Mouse (Mus musculus) C2C12 (cell line): ENCODE data around the gene C130060K24Rik. TPM values are rescaled to one million over a fixed set of nuclear protein-coding genes. Genes with fewer than 3 reads are reported as not detected.

Experiments
- H3K27me3 ChIP-seq: one replicate; pipeline ENCODE4 v1.6.1; 2011; ENCODE audit not compliant: control insufficient read depth, insufficient read depth, insufficient read length
- H3K36me3 ChIP-seq: one replicate; pipeline ENCODE4 v1.6.1; 2011; ENCODE audit not compliant: control insufficient read depth, insufficient read depth
- H3K4me3 ChIP-seq: one replicate; pipeline ENCODE4 v1.5.1; 2011; ENCODE audit warnings: mild to moderate bottlenecking, control low read depth; ENCODE audit not compliant: poor library complexity, insufficient read depth, severe bottlenecking
- H3K79me2 ChIP-seq: one replicate; pipeline ENCODE4 v1.6.1; 2011; ENCODE audit not compliant: control insufficient read depth, insufficient read depth
- H3K79me3 ChIP-seq: one replicate; pipeline ENCODE4 v1.6.1; 2011; ENCODE audit warnings: low read depth, control low read depth
- H3ac ChIP-seq: one replicate; pipeline ENCODE3; 2011; ENCODE audit warnings: low read depth; ENCODE audit not compliant: control insufficient read depth, insufficient read length
- CEBPB ChIP-seq: IDR thresholded peaks from one replicate; pipeline ENCODE4 v1.6.1; 2011; ENCODE audit warnings: low read depth, mild to moderate bottlenecking, control low read depth, moderate library complexity
- CTCF ChIP-seq: IDR thresholded peaks from one replicate; pipeline ENCODE4 v1.5.1; 2011; ENCODE audit not compliant: control insufficient read depth, insufficient read depth, insufficient read length
- FOSL1 ChIP-seq: IDR thresholded peaks from one replicate; pipeline ENCODE4 v1.8.0; 2011; ENCODE audit warnings: mild to moderate bottlenecking, low read length; ENCODE audit not compliant: poor library complexity, insufficient read depth, severe bottlenecking
- MAX ChIP-seq: IDR thresholded peaks from one replicate; pipeline ENCODE4 v1.6.1; 2011; ENCODE audit warnings: mild to moderate bottlenecking, control low read depth
- MYOD1 ChIP-seq: IDR thresholded peaks from one replicate; pipeline ENCODE4 v1.6.1; 2011; ENCODE audit warnings: low read depth; ENCODE audit not compliant: control insufficient read depth, insufficient read length
- MYOG ChIP-seq: IDR thresholded peaks from one replicate; pipeline ENCODE4 v1.6.1; 2011; ENCODE audit not compliant: control insufficient read depth, insufficient read length; ENCODE audit errors: extremely low read depth
- USF1 ChIP-seq: IDR thresholded peaks from one replicate; pipeline ENCODE4 v1.6.1; 2011; ENCODE audit warnings: low read depth, mild to moderate bottlenecking, control low read depth, moderate library complexity
- polyA plus RNA-seq: library from polyadenylated mRNA; unstranded; fragments of >200 nt; fragmentation: generic; extraction: Trizol; gene quantifications from one replicate; pipeline ENCODE4 v1.2.1, GENCODE M21; 2012; ENCODE audit warnings: missing spikeins

C130060K24Rik gene
- polyA plus RNA-seq, 1 experiment, result not detected

DNA sequence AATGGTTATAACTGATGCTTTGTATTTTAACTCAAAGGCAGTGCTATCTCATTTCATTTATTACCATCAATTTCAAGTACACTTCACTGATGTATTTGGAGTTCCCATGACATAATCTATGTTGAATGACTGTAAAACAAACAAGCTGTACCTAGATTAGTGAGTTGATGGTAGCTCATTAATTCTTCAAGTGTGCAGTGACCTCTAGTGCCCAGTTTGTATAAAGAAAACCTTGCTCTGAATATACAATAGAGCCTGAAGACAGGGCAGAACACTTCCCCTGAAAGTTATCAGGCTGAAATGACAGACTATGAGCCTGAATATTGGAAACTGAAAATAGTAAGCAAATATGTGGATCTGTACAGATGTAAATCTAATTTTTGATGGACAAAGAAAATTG lies 72.6 kb downstream of the C130060K24Rik start:
- no peaks in the 10 kb centered on the region for H3K79me2 ChIP-seq
- no peaks in the 10 kb centered on the region for H3K27me3 ChIP-seq
- H3K4me3 ChIP-seq, result no peak overlapping the region
- no peaks in the 10 kb centered on the region for H3K79me3 ChIP-seq
- TF ChIP-seq USF1 (no peak), MAX (no peak), CEBPB (no peak), MYOD1 (no peak), CTCF (no peak), MYOG (no peak), FOSL1 (no peak)
- H3ac ChIP-seq, result no peak overlapping the region
- H3K36me3 ChIP-seq, result no peaks in the 10 kb centered on the region

DNA sequence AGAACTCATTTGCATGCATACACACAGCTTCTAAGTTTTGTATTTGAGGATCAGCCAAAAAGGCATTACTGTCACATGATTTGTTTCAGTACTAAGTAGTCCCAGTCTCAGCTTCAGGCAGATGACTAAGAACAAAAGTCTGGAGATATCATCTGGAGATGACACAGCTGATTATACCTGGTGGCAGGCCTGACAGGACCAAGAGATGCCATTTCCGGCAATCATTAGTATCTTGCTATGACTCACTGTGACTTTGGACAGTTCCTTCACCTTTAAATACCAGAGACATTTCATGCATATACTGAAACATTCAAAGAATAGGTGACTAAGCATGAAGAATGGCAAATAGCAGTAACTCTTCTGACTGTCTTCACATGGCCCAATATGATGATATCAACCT lies 84.4 kb downstream of the C130060K24Rik start:
- TF ChIP-seq USF1, result no peak
- no peak for TF ChIP-seq MYOG
- no peak for TF ChIP-seq MAX
- TF ChIP-seq FOSL1, result no peak
- TF ChIP-seq CEBPB, result no peak
- TF ChIP-seq MYOD1, result no peak
- TF ChIP-seq CTCF, result no peak
- Histone ChIP-seq H3ac (no peak overlapping the region), H3K79me2 (no peaks in the 10 kb centered on the region), H3K36me3 (no peaks in the 10 kb centered on the region), H3K27me3 (no peaks in the 10 kb centered on the region), H3K79me3 (no peaks in the 10 kb centered on the region), H3K4me3 (no peak overlapping the region)

DNA sequence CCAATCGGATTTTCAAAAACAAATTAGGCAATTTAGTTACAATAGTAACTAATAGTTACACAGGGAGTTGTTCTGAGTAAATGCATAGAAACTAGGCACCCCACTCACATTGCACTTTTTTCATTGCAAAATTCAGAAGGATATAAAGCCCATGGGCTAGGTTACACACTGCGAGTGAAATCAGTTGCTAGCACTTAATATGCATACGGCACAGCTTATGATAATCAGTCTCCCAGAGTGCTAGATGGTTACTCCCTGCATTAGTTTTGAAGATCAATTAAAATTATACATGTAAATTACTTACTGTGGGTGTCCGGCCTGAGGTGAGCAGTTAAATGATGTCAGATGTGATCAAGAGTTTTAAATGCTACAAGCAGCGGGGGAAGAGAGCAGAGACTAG lies 89.4 kb downstream of the C130060K24Rik start:
- Histone ChIP-seq H3K79me2 (no peaks in the 10 kb centered on the region), H3K27me3 (no peaks in the 10 kb centered on the region), H3K36me3 (no peaks in the 10 kb centered on the region), H3K79me3 (no peaks in the 10 kb centered on the region), H3ac (no peak overlapping the region), H3K4me3 (no peak overlapping the region)
- TF ChIP-seq CTCF, result no peak
- TF ChIP-seq MAX, result no peak
- no peak for TF ChIP-seq MYOD1
- no peak for TF ChIP-seq MYOG
- TF ChIP-seq USF1, result no peak
- no peak for TF ChIP-seq CEBPB
- no peak for TF ChIP-seq FOSL1

DNA sequence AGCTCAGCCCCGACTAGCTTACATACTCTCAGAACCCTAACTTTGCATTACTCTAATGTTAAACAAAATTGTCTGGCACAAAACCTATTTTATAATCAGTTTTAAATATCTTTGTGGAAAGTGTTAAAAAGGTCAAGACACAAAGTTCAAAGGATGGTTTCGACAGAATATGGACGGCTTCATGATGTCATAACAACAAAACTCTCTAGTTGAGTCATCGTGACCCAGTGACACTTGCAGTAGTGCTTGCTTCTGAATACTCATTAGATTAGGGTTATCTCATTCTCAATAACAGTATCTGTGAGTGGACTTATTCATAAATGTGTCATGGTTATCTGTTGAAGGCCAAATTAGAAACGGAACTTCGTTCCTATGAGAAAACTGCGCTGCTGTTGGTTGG lies 91.5 kb downstream of the C130060K24Rik start:
- no peak for TF ChIP-seq USF1
- TF ChIP-seq MYOG, result no peak
- TF ChIP-seq MAX, result no peak
- TF ChIP-seq CEBPB, result no peak
- TF ChIP-seq MYOD1, result no peak
- no peak for TF ChIP-seq FOSL1
- no peak for TF ChIP-seq CTCF
- Histone ChIP-seq H3K4me3 (no peak overlapping the region), H3K27me3 (no peaks in the 10 kb centered on the region), H3ac (no peak overlapping the region), H3K79me2 (no peaks in the 10 kb centered on the region), H3K36me3 (no peaks in the 10 kb centered on the region), H3K79me3 (no peaks in the 10 kb centered on the region)

DNA sequence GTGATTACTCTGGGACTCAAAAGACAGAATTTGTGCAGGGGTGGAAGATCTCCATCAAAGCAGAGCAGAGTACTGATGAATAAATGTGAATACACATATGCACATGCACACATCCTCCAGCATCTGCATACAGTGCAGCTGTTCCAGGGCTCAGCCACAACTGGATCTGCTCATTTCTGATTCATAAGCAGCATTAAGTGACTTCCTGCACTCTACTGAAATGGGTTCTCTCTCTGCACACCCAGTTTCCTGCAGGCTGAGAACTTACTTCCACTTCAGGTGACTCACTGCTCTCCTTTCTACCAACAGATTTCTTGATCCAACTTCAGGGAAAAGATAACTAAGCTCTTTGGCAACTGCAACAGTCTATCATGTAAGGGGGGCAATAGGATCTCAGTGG lies 117.9 kb downstream of the C130060K24Rik start:
- H3K36me3 ChIP-seq, result no peaks in the 10 kb centered on the region
- no peak overlapping the region for H3K4me3 ChIP-seq
- no peaks in the 10 kb centered on the region for H3K79me3 ChIP-seq
- H3ac ChIP-seq, result no peak overlapping the region
- H3K27me3 ChIP-seq, result no peaks in the 10 kb centered on the region
- no peaks in the 10 kb centered on the region for H3K79me2 ChIP-seq
- TF ChIP-seq USF1 (no peak), MYOG (no peak), FOSL1 (no peak), CTCF (no peak), MYOD1 (no peak), CEBPB (no peak), MAX (no peak)

Other genes with a start within 250 kb of the C130060K24Rik start
- gene Hpgds, start 236.2 kb upstream of the C130060K24Rik start, polyA plus RNA-seq, result 0.07 TPM
- gene Tnip3, start 144.2 kb downstream of the C130060K24Rik start, polyA plus RNA-seq, result not detected